Mouse (Mus musculus) neural tube, embryonic 14.5 days (tissue): ENCODE data around the gene Grm3. TPM values are rescaled to one million over a fixed set of nuclear protein-coding genes. Genes with fewer than 3 reads are reported as not detected.

ENCODE experiments used
- ATAC-seq: fragments of 200-750 bp; cut with Nextera tagmentation; 2 replicates; pipeline ENCODE4 v1.8.0; 2017; ENCODE audit warnings: low read depth, mild to moderate bottlenecking, moderate TSS enrichment, moderate library complexity
- H3K27ac ChIP-seq: fragments of 300-500 bp; sonication (generic); 2 replicates; pipeline ENCODE4 v1.5.1; 2014; ENCODE audit warnings: low read depth, mild to moderate bottlenecking, control low read depth, low read length, moderate library complexity, mixed read lengths
- H3K27me3 ChIP-seq: fragments of 300-500 bp; sonication (generic); 2 replicates; pipeline ENCODE4 v1.6.1; 2014; ENCODE audit warnings: low read length; ENCODE audit not compliant: control insufficient read depth, insufficient read depth
- H3K36me3 ChIP-seq: fragments of 300-500 bp; sonication (generic); 2 replicates; pipeline ENCODE4 v1.6.1; 2014; ENCODE audit warnings: low read length, mixed read lengths; ENCODE audit not compliant: control insufficient read depth, insufficient read depth
- H3K4me1 ChIP-seq: fragments of 300-500 bp; sonication (generic); 2 replicates; pipeline ENCODE4 v1.6.1; 2014; ENCODE audit warnings: low read length; ENCODE audit not compliant: control insufficient read depth, insufficient read depth
- H3K4me2 ChIP-seq: fragments of 300-500 bp; sonication (generic); 2 replicates; pipeline ENCODE4 v1.6.1; 2014; ENCODE audit warnings: mild to moderate bottlenecking, low read depth, low read length, control low read depth
- H3K4me3 ChIP-seq: fragments of 300-500 bp; sonication (generic); 2 replicates; pipeline ENCODE4 v1.5.1; 2014; ENCODE audit warnings: low read depth, low read length, control low read depth, mixed read lengths
- H3K9ac ChIP-seq: fragments of 300-500 bp; sonication (generic); replicated peaks from 2 replicates; pipeline ENCODE4 v1.6.1; 2014; ENCODE audit warnings: low read depth, mild to moderate bottlenecking, control low read depth, low read length, mixed read lengths
- H3K9me3 ChIP-seq: fragments of 300-500 bp; sonication (generic); 2 replicates; pipeline ENCODE4 v1.6.1; 2016; ENCODE audit warnings: low read length; ENCODE audit not compliant: control insufficient read depth
- WGBS: fragments of 180-500 bp; shearing (Covaris S2); extraction: QIAGEN DNeasy Blood & Tissue Kit; methylation state at CpG from one replicate; pipeline ENCODE4 v1.1.7; 2014; 5-methylcytosine and 5-hydroxymethylcytosine counted together
- polyA plus RNA-seq: library from polyadenylated mRNA; unstranded; fragments of >200 nt; fragmentation: Nextera tagmentation; extraction: Ambion mirVana; gene quantifications from 2 replicates; pipeline ENCODE4 v1.2.1, GENCODE M21; 2014

Grm3 gene
- polyA plus RNA-seq, 1 experiment from 2014 or later, result 40.3 TPM

GRCm38 (mm10) chr5:9557706-9558105, 167.3 kb downstream of the Grm3 start:
- 23% methylated on average over 3 of the region's 3 CpGs for WGBS
- Histone ChIP-seq H3K4me2 (no peak overlapping the region), H3K27me3 (no peaks in the 10 kb centered on the region), H3K9ac (no peak overlapping the region), H3K36me3 (no peaks in the 10 kb centered on the region), H3K9me3 (no peaks in the 10 kb centered on the region), H3K4me3 (no peak overlapping the region), H3K27ac (no peak overlapping the region), H3K4me1 (no peaks in the 10 kb centered on the region)
- peak; percentile 34; the same call in 1 of the 2 replicates for ATAC-seq

GRCm38 (mm10) chr5:9540822-9541557, 184.0 kb downstream of the Grm3 start:
- ATAC-seq, result peak; percentile 72
- Histone ChIP-seq H3K27ac (no peak overlapping the region), H3K4me3 (no peak overlapping the region), H3K27me3 (no peaks in the 10 kb centered on the region), H3K4me2 (no peak overlapping the region), H3K9ac (no peak overlapping the region), H3K36me3 (no peaks in the 10 kb centered on the region), H3K4me1 (no peaks in the 10 kb centered on the region), H3K9me3 (no peaks in the 10 kb centered on the region)
- 15% methylated on average over 8 of the region's 8 CpGs for WGBS

DNA sequence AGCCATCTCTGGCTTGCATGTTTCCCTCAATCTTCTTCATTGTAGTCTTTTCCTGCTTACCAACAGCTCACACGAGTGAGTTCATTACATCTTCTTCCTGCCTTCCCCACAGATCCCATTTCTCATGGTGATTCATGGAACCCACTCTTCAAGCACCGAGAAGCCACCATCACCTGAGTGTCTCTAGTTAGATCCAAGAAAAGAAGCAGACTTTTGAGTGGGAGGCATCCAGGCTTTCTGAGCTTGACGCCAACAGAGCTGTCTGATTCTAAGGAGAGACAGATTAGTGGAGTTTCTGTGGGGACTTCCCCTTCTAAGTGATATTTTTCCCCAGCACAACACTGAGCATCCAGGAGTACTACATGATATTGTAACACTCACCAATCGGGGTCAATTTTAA, 199.5 kb downstream of the Grm3 start:
- no peaks in the 10 kb centered on the region for H3K4me1 ChIP-seq
- H3K4me3 ChIP-seq, result no peak overlapping the region
- WGBS, result 88% methylated on average over 4 of the region's 4 CpGs
- no peaks in the 10 kb centered on the region for H3K9me3 ChIP-seq
- no peaks in the 10 kb centered on the region for H3K27me3 ChIP-seq
- no peak overlapping the region for H3K27ac ChIP-seq
- H3K4me2 ChIP-seq, result no peak overlapping the region
- H3K36me3 ChIP-seq, result no peaks in the 10 kb centered on the region
- H3K9ac ChIP-seq, result no peak overlapping the region
- ATAC-seq, result no peak

DNA sequence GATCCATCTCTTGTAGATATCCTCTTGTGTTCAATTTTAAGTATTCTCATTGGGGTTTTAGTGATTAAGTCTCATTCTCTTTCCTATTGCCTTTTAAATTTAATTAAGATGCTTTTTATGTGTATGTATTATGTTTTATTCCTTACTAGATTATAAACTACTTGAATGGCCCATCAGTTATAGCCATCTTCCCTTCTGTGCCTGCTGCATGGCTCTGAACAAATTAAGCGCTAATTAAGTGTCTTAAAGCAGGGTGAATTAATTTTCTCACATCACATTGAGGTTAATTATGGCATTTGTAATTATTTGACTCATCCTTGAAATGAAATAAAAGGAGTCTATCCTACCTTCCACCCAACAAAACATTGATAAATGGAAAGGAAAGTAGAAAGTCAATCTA, 213.9 kb downstream of the Grm3 start:
- no peaks in the 10 kb centered on the region for H3K4me1 ChIP-seq
- no peaks in the 10 kb centered on the region for H3K27me3 ChIP-seq
- no peak overlapping the region for H3K9ac ChIP-seq
- ATAC-seq, result peak; percentile 75; the same call in 1 of the 2 replicates
- WGBS, result 69% methylated on average over 1 of the region's 1 CpGs
- H3K4me2 ChIP-seq, result no peak overlapping the region
- no peaks in the 10 kb centered on the region for H3K36me3 ChIP-seq
- no peak overlapping the region for H3K4me3 ChIP-seq
- H3K9me3 ChIP-seq, result no peaks in the 10 kb centered on the region
- no peak overlapping the region for H3K27ac ChIP-seq

DNA sequence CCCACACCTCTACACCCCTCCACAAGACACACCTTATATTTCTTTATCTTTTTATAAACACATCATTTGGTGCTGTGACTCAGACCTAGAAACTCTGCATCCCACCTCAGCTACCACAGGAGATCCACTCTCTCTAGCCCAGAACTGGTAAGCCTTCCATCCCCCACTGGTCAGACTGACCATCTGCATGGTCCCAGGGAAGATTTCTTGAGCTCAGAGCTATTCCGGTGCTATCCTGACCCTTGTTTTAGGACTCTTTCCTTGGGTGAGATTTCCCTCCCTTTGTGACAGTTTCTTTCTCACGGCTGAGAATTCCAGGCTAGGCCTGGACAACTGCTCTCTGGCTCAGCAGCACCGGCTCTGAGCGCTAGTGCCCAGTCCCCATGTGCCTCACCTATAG, 227.7 kb downstream of the Grm3 start:
- H3K27ac ChIP-seq, result no peak overlapping the region
- ATAC-seq, result 0 out of 2 replicates have a peak, but pooled peaks have one; percentile 10
- H3K4me3 ChIP-seq, result no peak overlapping the region

DNA sequence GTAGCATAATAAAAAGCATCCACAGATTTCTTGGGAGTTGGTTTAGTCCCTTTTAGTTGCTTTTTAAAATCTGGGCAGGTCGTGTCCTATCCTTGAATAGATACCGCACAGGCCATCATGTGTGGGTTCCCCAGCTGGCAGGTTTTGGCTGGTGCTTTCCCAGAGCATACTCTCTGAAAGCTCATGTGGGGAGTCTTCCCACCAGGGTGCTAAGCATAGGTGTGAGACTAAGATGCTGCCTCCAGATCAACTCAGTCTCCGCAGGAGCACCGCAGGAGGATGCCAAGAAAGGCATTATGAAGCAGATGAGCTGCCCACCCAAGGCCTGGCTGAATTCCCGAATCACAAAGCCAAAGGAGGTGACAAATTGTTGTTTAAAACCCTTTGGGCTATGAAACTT, 229.5 kb downstream of the Grm3 start:
- H3K27ac ChIP-seq, result no peak overlapping the region
- no peaks in the 10 kb centered on the region for H3K36me3 ChIP-seq
- 45% methylated on average over 5 of the region's 5 CpGs for WGBS
- H3K4me3 ChIP-seq, result no peak overlapping the region
- H3K9ac ChIP-seq, result no peak overlapping the region
- no peak for ATAC-seq
- no peaks in the 10 kb centered on the region for H3K9me3 ChIP-seq
- no peaks in the 10 kb centered on the region for H3K27me3 ChIP-seq
- H3K4me2 ChIP-seq, result no peak overlapping the region
- no peaks in the 10 kb centered on the region for H3K4me1 ChIP-seq

More for the DNA sequence above, 227.7 kb downstream of the Grm3 start:
- no peaks in the 10 kb centered on the region for H3K27me3 ChIP-seq
- WGBS, result 64% methylated on average over 4 of the region's 4 CpGs
- H3K9ac ChIP-seq, result no peak overlapping the region
- H3K36me3 ChIP-seq, result no peaks in the 10 kb centered on the region
- no peaks in the 10 kb centered on the region for H3K9me3 ChIP-seq
- no peaks in the 10 kb centered on the region for H3K4me1 ChIP-seq
- no peak overlapping the region for H3K4me2 ChIP-seq

GRCm38 (mm10) chr5:9477587-9477986, 247.4 kb downstream of the Grm3 start:
- no peak for ATAC-seq
- Histone ChIP-seq H3K4me3 (no peak overlapping the region), H3K4me2 (no peak overlapping the region), H3K27me3 (no peaks in the 10 kb centered on the region), H3K9me3 (no peaks in the 10 kb centered on the region), H3K9ac (no peak overlapping the region), H3K27ac (no peak overlapping the region), H3K4me1 (no peaks in the 10 kb centered on the region), H3K36me3 (no peaks in the 10 kb centered on the region)
- 95% methylated on average over 3 of the region's 3 CpGs for WGBS

- Histone ChIP-seq H3K9me3 (no peaks in the 10 kb centered on the region), H3K4me3 (no peak overlapping the region), H3K27me3 (no peaks in the 10 kb centered on the region), H3K27ac (no peak overlapping the region), H3K4me2 (no peak overlapping the region), H3K4me1 (no peaks in the 10 kb centered on the region), H3K9ac (no peak overlapping the region), H3K36me3 (no peaks in the 10 kb centered on the region)
- no peak for ATAC-seq
- 94% methylated on average over 2 of the region's 2 CpGs for WGBS
Observed at GRCm38 (mm10) chr5:9453298-9453697, 271.7 kb downstream of the Grm3 start.

DNA sequence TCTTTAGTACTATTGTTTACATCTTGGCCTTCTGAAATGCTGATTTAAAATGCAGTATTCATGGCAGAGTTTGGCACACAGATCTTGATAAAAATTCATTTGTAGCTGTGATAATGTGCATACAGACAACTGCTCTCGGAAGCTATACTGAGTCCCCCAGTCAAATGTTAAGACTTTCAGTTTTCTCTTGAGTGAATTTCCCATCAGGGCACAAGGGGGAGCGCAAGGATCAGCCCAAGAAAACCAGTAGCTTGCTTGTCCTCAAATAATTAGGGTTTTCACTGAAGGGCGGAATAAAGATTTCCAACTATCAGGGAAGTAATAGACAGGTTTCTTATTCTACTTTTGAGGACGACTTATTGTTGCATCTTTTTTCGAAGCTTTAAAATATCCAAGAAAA, 275.4 kb downstream of the Grm3 start:
- Histone ChIP-seq H3K9me3 (no peaks in the 10 kb centered on the region), H3K4me3 (no peak overlapping the region), H3K4me1 (no peaks in the 10 kb centered on the region), H3K9ac (no peak overlapping the region), H3K27me3 (no peaks in the 10 kb centered on the region), H3K27ac (no peak overlapping the region), H3K4me2 (no peak overlapping the region), H3K36me3 (no peaks in the 10 kb centered on the region)
- no peak for ATAC-seq
- WGBS, result 66% methylated on average over 5 of the region's 5 CpGs
